Mouse (Mus musculus): ENCODE data around the gene Atxn7l1.

DNA sequence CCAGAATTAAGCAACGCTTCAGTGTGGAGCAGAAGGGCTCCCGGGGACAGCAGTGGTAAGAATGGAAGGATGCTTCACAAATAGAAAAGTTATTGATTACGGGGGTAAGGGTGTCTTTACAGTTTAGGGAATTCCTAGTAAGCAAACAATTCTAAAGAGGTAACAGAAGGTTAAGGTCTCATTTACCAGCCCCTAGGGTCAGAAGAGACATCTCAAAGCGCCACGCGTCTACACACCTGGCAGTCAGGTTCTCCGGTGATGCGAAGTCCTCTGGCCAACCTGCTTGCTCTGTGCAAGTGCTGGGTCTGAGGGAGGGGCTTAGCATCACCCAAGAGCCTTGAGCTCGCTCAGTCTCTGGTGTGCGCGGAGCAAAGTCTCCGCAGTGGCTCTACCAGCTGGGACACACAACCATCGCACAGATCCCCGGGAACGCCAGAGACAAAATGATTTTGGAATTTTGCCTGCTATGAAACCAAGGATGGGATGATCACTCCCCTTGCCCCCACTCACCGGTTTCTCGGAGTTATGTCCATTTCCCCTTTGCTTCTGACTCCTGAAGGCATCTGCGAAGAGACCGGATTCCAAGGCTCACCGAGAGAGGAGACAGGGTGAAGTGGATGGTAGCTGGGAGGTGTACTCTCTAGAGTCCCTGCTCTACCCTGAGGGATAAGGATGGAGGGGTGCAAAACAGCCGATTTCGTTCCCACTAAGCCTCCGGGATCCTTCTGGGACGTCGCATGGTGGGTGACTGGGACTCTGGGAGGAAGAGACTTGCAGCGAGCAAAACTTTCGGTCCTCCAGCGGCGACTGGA, 665 bp upstream of the Atxn7l1 start:
- TF ChIP-seq CTCF (IDR thresholded peaks at IDR 0.05; ENCODE audit: control insufficient read depth, insufficient read depth, insufficient replicate concordance, low read depth, low read length) = no peak
- TF ChIP-seq POLR2A (IDR thresholded peaks at IDR 0.05; ENCODE audit: control insufficient read depth, low read depth, low read length) = no peak
